Mouse (Mus musculus): ENCODE data around the gene Dtd2.

GRCm38 (mm10) chr12:52012159-52012558, 5.9 kb upstream of the Dtd2 start:
- TF ChIP-seq CTCF (IDR thresholded peaks at IDR 0.05; ENCODE audit: extremely low read depth, insufficient read length, insufficient replicate concordance, low read depth, low read length) (no peak), POLR2A (IDR thresholded peaks at IDR 0.05; ENCODE audit: low read depth, low read length) (no peak)
